Mouse (Mus musculus) midbrain, embryonic 10.5 days (tissue): Measurements from ENCODE around the gene Zfp637. TPM values are rescaled to one million over a fixed set of nuclear protein-coding genes. Genes with fewer than 3 reads are reported as not detected.
"Not testable (repeated sequence)": the region's sequence is repeated elsewhere in the genome, so short reads cannot be mapped to it uniquely, and the experiment has no call there.

Experiments used
- DNase-seq: peaks from one replicate; pipeline ENCODE4 v3.0.0-alpha.2; 2017; ENCODE audit warnings: low spot score
- H3K27ac ChIP-seq: fragments of 300-500 bp; sonication (generic); replicated peaks from 2 replicates; pipeline ENCODE4 v1.5.1; 2016; ENCODE audit warnings: mild to moderate bottlenecking
- H3K27me3 ChIP-seq: fragments of 300-500 bp; sonication (generic); 2 replicates; pipeline ENCODE4 v1.6.1; 2016; ENCODE audit warnings: low read depth, mild to moderate bottlenecking; ENCODE audit not compliant: poor library complexity, severe bottlenecking
- H3K36me3 ChIP-seq: fragments of 300-500 bp; sonication (generic); 2 replicates; pipeline ENCODE4 v1.6.1; 2016; ENCODE audit warnings: mild to moderate bottlenecking, moderate library complexity
- H3K4me1 ChIP-seq: fragments of 300-500 bp; sonication (generic); 2 replicates; pipeline ENCODE4 v1.6.1; 2016
- H3K4me3 ChIP-seq: fragments of 300-500 bp; sonication (generic); 2 replicates; pipeline ENCODE4 v1.5.1; 2016; ENCODE audit warnings: mild to moderate bottlenecking, moderate library complexity
- H3K9me3 ChIP-seq: fragments of 300-500 bp; sonication (generic); replicated peaks from 2 replicates; pipeline ENCODE4 v1.6.1; 2016; ENCODE audit warnings: mild to moderate bottlenecking
- WGBS: fragments of 180-500 bp; shearing (Covaris S2); methylation state at CpG from one replicate; pipeline ENCODE4 v1.1.7; 2016; 5-methylcytosine and 5-hydroxymethylcytosine counted together
- polyA plus RNA-seq: library from polyadenylated mRNA; unstranded; fragments of >200 nt; fragmentation: Nextera tagmentation; extraction: Ambion mirVana; gene quantifications from 2 replicates; pipeline ENCODE4 v1.2.1, GENCODE M21; 2016

Zfp637 gene
- polyA plus RNA-seq, 1 experiment from 2014 or later, result 89.5 TPM

DNA sequence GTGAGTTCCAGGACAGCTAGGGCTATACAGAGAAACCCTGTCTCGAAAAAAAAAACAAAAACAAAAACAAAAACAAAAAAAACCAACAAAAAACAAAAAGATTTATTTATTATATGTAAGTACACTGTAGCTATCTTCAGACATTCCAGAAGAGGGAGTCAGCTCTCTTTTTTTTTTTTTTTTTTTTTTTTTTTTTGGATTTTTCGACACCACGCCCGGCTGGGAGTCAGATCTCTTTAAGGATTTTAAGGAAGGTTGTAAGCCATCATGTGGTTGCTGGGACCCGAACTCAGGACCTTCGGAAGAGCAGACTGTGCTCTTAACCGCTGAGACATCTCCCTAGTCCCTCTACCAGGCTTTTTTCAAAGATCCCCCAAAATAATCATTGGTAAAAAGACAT is 32.5 kb downstream of the Zfp637 start:
- not testable (repeated sequence) for DNase-seq, H3K27ac ChIP-seq, H3K27me3 ChIP-seq, H3K9me3 ChIP-seq, H3K4me1 ChIP-seq, H3K4me3 ChIP-seq
- H3K36me3 ChIP-seq, result peaks cover 18% of the 10 kb centered on the region
- 90% methylated on average over 7 of the region's 7 CpGs for WGBS

DNA sequence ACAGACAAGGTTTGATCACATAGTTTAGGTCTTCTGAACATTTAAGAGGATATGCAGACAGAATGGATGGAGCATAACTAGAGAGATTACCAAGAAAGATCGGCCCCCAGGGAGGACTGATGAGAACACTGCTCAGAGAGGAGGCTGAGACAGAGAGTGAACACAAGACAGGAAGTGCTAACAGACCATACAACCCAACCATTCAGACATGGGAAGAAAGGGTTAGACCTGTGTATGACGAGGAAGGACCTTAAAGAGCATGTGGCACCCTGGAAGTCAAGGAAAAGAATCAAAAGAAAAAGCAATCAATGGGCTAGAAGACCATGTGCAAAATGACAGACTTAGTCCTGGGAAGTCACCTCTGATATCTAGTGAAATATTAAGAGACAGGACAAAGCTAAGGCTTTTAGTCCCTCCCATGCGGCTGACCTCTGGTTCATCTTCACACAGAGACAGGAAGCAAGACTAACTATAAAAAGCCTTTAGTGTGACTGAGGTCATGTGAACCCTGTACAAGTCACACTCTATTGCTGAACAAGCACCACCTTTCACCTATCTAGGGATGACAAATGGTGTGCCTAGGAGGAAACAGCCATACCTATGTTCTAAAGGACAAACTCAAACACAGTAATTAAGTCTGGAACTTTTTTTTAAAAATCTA is 33.8 kb downstream of the Zfp637 start:
- peaks cover 4% of the 10 kb centered on the region; the same call in 1 of the 2 replicates for H3K4me1 ChIP-seq
- H3K9me3 ChIP-seq, result no peaks in the 10 kb centered on the region
- DNase-seq, result no peak
- peaks cover 18% of the 10 kb centered on the region for H3K36me3 ChIP-seq
- no peak overlapping the region for H3K4me3 ChIP-seq
- no peaks in the 10 kb centered on the region for H3K27me3 ChIP-seq
- 84% methylated on average over 3 of the region's 3 CpGs for WGBS
- H3K27ac ChIP-seq, result no peak overlapping the region

DNA sequence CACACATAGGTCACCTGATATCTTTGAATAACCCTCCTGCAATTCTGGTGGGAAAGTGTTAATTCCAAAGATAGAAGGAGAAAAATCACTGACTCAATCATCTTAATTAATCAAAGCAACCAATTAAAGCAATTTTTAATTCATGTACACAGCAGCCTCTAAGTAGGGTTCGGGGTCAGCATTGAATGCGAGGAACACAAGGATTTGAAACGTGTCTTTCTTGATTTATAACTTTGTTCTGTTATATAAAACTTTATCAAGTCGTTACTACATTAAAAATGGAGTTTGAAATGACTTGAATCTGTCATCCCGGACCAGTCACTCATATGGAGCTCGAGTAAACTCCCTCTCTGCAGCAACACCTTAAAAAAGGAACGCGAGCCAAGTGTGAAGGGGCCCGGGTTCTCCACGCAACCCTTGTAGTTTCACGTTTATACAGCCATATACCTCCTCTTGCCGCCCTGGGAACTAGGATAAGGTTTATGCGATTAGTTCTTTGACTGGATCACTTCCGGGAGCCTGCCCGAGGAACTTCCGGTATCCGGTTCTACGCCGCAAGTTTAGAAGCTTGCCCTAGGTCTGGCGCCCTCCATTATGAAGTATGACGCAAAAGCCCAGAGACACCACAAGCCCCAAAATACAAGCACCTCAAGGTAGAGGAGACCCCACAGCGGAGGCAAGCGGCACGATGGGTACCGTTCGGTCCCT is 37.9 kb downstream of the Zfp637 start:
- H3K27me3 ChIP-seq, result no peaks in the 10 kb centered on the region
- 13% methylated on average over 26 of the region's 26 CpGs for WGBS
- no peaks in the 10 kb centered on the region for H3K9me3 ChIP-seq
- H3K4me3 ChIP-seq, result peak overlapping the region; percentile 59
- DNase-seq, result no peak
- peak overlapping the region; percentile 96 for H3K27ac ChIP-seq
- no peaks in the 10 kb centered on the region for H3K36me3 ChIP-seq
- H3K4me1 ChIP-seq, result peaks cover 21% of the 10 kb centered on the region

DNA sequence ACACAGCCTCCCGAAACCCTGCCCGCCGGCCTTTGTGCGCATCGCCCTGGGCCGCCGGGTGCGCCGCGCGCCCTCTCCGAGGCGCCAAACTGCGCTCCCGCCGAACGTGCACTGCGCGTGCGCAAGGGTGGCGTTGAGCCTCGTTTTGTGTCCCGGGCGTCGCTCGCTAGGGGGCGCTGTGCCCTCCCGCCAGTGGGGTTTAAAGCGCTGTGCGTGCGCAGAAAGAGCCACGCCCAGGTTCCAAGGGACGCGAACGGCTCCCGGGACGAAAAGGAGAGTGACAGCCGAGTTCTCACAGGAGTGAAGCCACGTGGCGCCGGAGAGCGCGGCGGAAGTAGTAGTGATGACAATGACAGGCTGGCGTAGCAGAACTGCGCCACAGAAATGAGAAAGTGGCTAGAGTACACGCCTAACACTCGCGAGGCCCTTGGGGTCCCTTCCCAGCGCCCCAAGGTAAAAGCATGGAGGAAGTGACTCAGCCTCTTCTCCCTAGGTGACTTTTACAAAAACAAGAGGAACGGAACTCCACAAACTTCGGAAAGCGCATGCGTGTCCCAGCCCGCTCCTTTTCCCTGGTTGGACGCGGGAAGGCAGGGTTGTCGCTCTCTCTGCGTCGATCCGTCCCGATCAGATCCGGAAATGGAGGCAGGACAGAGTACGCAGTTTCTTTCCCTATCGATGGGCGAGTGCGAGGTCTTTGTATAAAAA is 38.6 kb downstream of the Zfp637 start:
- under 1% methylated on average over 67 of the region's 67 CpGs for WGBS
- H3K27me3 ChIP-seq, result no peaks in the 10 kb centered on the region
- peak overlapping the region; percentile 59 for H3K4me3 ChIP-seq
- no peaks in the 10 kb centered on the region for H3K36me3 ChIP-seq
- H3K27ac ChIP-seq, result peak overlapping the region; percentile 96
- peak; percentile 100 for DNase-seq
- no peaks in the 10 kb centered on the region for H3K9me3 ChIP-seq
- H3K4me1 ChIP-seq, result peaks cover 21% of the 10 kb centered on the region

DNA sequence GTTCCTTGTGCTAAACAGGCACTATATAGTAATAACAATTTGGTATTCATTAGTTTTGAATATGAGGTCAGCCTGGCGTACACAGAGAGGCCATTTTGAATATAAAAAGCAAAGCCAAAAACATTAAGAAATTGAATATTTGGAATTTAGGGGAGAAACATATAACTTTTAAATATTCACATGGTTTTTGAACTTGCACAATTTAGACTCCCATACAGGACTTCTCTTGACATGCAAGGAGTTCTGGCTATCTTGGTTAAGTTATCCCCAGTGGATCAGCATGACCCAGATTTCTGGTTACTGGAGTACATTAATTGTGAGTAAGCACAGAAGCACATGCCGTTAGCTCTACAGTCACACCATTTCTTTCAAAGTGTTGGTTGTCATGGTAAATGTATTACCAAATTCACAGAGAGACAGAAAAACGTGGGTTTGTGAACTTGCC is 39.4 kb downstream of the Zfp637 start:
- Histone ChIP-seq H3K4me3 (peak overlapping the region; percentile 59), H3K27ac (peak overlapping the region; percentile 96), H3K9me3 (no peaks in the 10 kb centered on the region), H3K4me1 (peaks cover 21% of the 10 kb centered on the region), H3K27me3 (no peaks in the 10 kb centered on the region), H3K36me3 (no peaks in the 10 kb centered on the region)
- no peak for DNase-seq
- WGBS, result 69% methylated on average over 3 of the region's 3 CpGs

DNA sequence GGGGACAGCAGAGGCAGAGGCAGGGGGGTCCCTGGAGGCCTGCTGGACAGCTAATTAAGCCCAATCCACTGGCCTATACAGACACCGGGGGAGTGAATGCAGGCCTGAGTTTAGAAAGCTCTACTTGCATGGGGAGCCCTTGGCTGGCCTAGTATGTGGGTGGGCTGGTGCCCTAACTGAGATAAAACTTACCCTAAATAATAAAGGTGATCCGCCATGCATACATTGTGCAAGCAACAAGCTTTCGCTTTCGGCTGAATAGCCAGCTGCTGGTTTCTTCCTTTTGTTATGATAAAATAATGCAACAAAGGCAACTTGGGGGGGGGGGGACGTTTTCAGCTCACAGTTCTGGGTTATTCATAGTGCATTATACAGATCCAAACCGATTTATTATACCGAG is 40.2 kb downstream of the Zfp637 start:
- no peak overlapping the region for H3K4me3 ChIP-seq
- peak overlapping the region; percentile 42 for H3K27ac ChIP-seq
- peaks cover 21% of the 10 kb centered on the region for H3K4me1 ChIP-seq
- H3K36me3 ChIP-seq, result no peaks in the 10 kb centered on the region
- DNase-seq, result peak; percentile 24
- H3K27me3 ChIP-seq, result no peaks in the 10 kb centered on the region
- 63% methylated on average over 7 of the region's 7 CpGs for WGBS
- no peaks in the 10 kb centered on the region for H3K9me3 ChIP-seq

DNA sequence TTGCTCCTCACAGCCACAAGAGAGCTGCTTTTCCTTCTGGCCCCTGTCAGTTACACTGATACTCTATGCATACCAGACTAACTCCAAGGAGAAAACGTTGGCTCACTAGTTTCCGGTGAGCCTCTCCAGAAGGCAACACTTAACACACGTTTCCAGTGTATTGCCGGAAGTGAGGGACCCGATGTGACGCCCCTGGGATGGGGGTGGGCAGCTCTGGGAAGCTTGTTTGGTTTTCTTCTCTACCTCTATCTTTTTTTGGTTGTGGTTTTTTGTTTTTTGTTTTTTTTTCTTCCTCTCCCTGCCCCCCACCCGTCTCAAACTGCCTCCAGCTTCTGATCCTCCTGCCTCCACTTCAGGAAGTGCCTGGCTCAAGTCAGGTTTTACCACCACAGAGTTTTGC is 41.0 kb downstream of the Zfp637 start:
- H3K27me3 ChIP-seq, result no peaks in the 10 kb centered on the region
- 76% methylated on average over 7 of the region's 7 CpGs for WGBS
- H3K9me3 ChIP-seq, result no peaks in the 10 kb centered on the region
- H3K27ac ChIP-seq, result peak overlapping the region; percentile 42
- no peak overlapping the region for H3K4me3 ChIP-seq
- no peaks in the 10 kb centered on the region for H3K36me3 ChIP-seq
- DNase-seq, result no peak
- H3K4me1 ChIP-seq, result peaks cover 21% of the 10 kb centered on the region

DNA sequence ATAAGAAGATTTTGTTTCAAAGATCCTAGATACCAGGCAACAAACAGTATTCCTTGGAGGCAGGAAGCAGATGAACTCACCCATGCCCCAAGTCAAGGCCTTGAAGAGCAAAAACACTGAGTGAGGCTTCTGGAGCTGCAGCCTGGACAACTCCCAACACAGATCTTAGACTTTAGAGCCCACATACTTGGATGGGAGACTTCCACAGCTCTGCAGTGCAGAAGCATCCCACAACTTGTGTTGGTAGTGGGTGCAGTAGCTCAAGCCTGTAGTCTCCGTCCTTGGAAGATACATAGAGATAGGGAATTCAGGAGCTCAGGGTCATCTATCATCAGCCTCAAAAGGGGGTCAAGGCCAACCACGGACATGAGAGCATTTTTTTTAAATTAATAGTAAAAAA is 45.0 kb downstream of the Zfp637 start:
- H3K27ac ChIP-seq, result no peak overlapping the region
- no peaks in the 10 kb centered on the region for H3K36me3 ChIP-seq
- peaks cover 9% of the 10 kb centered on the region for H3K4me1 ChIP-seq
- H3K27me3 ChIP-seq, result no peaks in the 10 kb centered on the region
- 81% methylated on average over 2 of the region's 2 CpGs for WGBS
- H3K4me3 ChIP-seq, result no peak overlapping the region
- no peaks in the 10 kb centered on the region for H3K9me3 ChIP-seq
- DNase-seq, result no peak

DNA sequence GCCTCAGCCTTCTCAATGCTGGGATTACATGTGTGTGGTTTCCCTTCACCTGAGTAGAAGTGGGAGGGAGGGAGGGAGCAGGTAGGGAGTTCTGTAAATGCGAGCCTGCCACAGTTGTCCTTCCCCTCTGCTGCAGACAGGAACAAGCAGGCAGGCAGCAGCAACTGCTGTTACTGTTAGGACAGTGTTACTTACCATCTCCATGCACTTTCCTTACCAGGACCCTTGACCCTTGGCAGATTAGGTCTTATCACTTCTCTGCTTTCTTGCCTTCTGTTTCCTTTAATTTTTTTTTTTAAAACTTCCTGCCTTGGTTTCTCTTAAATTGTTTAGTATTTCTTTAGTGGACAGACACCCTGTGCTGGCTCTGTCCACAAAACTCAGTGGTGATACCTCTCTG is 47.1 kb downstream of the Zfp637 start:
- DNase-seq, result no peak
- Histone ChIP-seq H3K9me3 (no peaks in the 10 kb centered on the region), H3K27me3 (no peaks in the 10 kb centered on the region), H3K27ac (peak overlapping the region; percentile 46; the same call in 1 of the 2 replicates), H3K4me1 (peaks cover 4% of the 10 kb centered on the region; the same call in 1 of the 2 replicates), H3K36me3 (no peaks in the 10 kb centered on the region), H3K4me3 (no peak overlapping the region)
- 35% methylated on average over 1 of the region's 1 CpGs for WGBS

DNA sequence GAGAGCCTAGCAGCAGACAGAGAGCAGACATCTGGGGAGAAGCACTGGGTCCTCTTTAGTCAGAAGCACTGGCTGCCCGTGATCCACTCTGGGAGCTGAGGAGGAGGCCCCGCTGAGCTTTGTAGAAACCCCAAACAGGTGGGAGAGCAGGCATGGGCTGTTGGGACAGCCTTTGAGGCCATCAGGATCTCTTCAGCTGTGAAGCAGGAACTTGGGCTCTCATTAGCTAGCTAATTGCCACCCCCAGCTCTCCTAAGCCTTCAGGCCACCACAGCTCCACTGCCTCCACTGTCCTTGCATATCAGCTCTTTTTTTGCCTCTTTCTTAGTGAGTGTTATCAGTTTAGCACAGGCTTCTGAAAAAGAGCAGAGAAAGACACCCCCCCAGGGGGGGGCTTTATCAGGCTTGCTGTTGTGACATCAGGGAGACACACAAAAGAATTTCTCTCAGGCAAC is 47.7 kb downstream of the Zfp637 start:
- no peak for DNase-seq
- no peaks in the 10 kb centered on the region for H3K9me3 ChIP-seq
- no peak overlapping the region for H3K4me3 ChIP-seq
- 59% methylated on average over 2 of the region's 2 CpGs for WGBS
- H3K27ac ChIP-seq, result peak overlapping the region; percentile 46
- no peaks in the 10 kb centered on the region for H3K36me3 ChIP-seq
- H3K27me3 ChIP-seq, result no peaks in the 10 kb centered on the region
- H3K4me1 ChIP-seq, result peaks cover 4% of the 10 kb centered on the region; the same call in 1 of the 2 replicates

DNA sequence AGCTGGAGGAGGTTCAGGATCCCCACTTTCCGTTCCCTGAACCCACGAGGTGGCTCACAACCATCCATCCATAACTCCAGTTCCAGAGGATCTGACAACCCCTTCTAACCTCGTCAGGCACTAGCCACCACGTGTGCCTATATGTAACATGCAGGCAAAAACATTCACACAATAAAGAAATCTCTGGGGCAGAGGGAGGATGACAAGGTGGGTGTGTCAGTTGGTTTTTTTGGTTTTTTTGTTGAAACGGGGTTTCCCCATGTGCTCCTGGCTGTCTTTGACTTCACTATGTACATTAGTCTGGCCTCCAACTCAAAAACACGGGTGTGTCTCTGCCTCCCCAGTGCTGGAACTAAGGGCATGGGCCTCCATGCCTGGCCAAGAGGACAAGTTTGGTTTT is 49.3 kb downstream of the Zfp637 start:
- Histone ChIP-seq H3K4me1 (peaks cover 4% of the 10 kb centered on the region; the same call in 1 of the 2 replicates), H3K9me3 (no peaks in the 10 kb centered on the region), H3K27ac (no peak overlapping the region), H3K4me3 (no peak overlapping the region), H3K27me3 (no peaks in the 10 kb centered on the region), H3K36me3 (no peaks in the 10 kb centered on the region)
- DNase-seq, result no peak
- 88% methylated on average over 6 of the region's 6 CpGs for WGBS

DNA sequence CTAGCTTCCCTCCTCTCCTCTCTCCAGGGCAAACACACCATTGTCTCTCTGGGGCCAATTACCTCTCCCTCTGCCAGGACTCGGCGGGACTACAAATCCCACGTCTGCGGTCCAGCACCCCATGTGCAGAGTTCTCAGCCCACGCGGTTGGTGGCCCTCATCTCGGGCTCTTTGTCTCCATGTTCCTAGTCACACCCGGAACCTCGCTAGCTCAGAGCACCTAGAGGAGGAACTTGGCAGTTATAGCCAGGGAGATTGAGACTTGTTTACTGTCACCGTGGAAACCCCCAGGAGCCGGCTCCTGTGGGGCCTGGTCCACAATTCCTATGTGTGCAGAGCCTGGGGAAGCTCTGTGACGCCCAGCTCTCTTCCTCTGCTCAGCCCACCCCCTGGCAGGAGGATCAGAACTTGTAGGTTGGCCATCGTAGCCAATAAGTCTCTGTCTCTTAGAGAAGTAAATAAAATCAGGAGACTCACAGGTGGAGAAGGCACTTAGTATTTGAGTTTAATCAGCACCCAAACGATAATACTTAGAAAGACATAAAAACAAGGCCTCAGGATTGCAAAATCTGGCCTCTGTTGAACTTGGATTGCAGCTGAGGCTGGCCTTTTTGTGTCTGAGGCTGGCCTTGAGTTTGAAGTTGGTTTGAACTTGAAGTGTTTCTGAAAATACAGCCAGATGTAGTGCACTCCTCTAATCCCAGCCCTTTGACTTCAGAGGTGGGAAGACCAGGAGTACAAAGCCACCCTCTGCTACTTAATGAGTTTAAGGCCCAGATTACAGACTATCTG is 50.6 kb downstream of the Zfp637 start:
- H3K27ac ChIP-seq, result no peak overlapping the region; the same call in 1 of the 2 replicates
- no peaks in the 10 kb centered on the region for H3K36me3 ChIP-seq
- H3K4me1 ChIP-seq, result peaks cover 4% of the 10 kb centered on the region; the same call in 1 of the 2 replicates
- no peaks in the 10 kb centered on the region for H3K9me3 ChIP-seq
- 62% methylated on average over 14 of the region's 14 CpGs for WGBS
- H3K4me3 ChIP-seq, result no peak overlapping the region
- no peak for DNase-seq
- H3K27me3 ChIP-seq, result no peaks in the 10 kb centered on the region
